8 mouse cellular contexts compared by ENCODE assay signal in the genomic region with DNA sequence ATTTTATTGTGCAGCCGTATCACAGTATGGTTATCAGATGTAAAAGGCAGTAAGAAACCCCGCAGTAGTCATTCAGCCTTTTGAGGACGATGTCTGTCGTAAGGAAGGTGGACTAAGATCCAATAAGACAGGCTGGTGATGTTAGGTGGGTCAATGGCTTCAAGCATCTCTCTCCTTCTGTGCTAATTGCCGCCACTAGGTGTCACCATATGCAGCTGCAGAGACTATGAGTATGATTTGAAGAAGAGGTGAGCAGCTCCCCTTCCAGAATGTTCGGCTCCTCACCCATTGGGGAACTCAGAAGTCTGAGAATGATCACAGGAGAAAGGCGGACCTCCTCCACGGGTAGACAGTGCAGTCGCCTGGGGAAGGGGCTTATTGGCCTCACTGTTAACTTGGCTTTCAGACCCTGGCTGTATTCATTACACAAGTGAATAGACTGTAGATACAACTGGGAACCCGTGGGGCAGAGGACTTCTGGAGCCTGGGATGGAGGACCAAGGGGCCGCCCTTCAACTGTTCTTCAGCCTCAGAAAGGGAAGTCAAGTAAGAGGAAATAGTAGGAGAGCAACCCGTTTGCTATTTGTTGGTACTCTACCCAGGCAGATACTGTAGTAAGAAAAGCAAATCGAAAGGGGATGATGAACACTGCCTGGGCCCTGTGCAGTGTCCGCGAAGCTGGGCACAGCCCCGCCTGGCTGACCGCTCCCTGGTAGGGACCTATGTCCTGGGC.
A peak's percentile ranks its signal among the peaks of the same experiment; 100 is the strongest.
DNase-seq lines count a peak whose midpoint lies in the region; ATAC-seq and TF ChIP-seq lines count a peak whose summit lies in the region.

No protein-coding gene starts in this region.

- TF ChIP-seq CTCF in hindbrain, postnatal 0 days (IDR thresholded peaks at IDR 0.05; ENCODE audit: low read depth), result peak; percentile 88

- no peaks in the 10 kb centered on the region for H3K27me3 ChIP-seq in hindbrain, postnatal 0 days (ENCODE audit: insufficient read depth, low read length)

- 54% methylated on average over 17 of the region's 17 CpGs for WGBS in hindbrain, postnatal 0 days

- H3K27ac ChIP-seq in hindbrain, postnatal 0 days, result no peak overlapping the region

- H3K4me1 ChIP-seq in hindbrain, postnatal 0 days (ENCODE audit: insufficient read depth, low read length), result no peaks in the 10 kb centered on the region; the same call in 1 of the 2 replicates

- no peaks in the 10 kb centered on the region for H3K36me3 ChIP-seq in hindbrain, postnatal 0 days (ENCODE audit: insufficient read depth, low read length)

- H3K9me3 ChIP-seq in hindbrain, postnatal 0 days (ENCODE audit: low read length), result no peaks in the 10 kb centered on the region

- H3K9ac ChIP-seq in hindbrain, postnatal 0 days (replicated peaks; ENCODE audit: low read length), result no peak overlapping the region

- no peak overlapping the region for H3K4me2 ChIP-seq in hindbrain, postnatal 0 days (ENCODE audit: low read depth, low read length)

- DNase-seq in adrenal gland, adult (ENCODE audit: inconsistent age in 2 of 2, low spot score in 1 of 2), result peak; percentile 41 to 85
- peak; percentile 81 for DNase-seq in embryo, embryonic 10 days (ENCODE audit: low spot score)
- peak; percentile 49 for DNase-seq in gastrocnemius, postnatal 10 days
- DNase-seq in hindbrain, postnatal 0 days (ENCODE audit: low spot score), result peak; percentile 84
- DNase-seq in layer of hippocampus, postnatal 36 days, result peak; percentile 63 to 76
- peak; percentile 68 for DNase-seq in lung, postnatal 25 days (ENCODE audit: low spot score)
- DNase-seq in retina, postnatal 1 day, result peak; percentile 83
- DNase-seq in urinary bladder, postnatal 36 days (ENCODE audit: low spot score in 2 of 2), result peak; percentile 45 to 68

- peak; percentile 79 for ATAC-seq in hindbrain, postnatal 0 days

- H3K4me3 ChIP-seq in hindbrain, postnatal 0 days (ENCODE audit: low read length), result no peak overlapping the region
